Mouse (Mus musculus) heart, adult 8-10 months (tissue): ENCODE results near the gene Rps29. TPM values are rescaled to one million over a fixed set of nuclear protein-coding genes. Genes with fewer than 3 reads are reported as not detected.
"Not testable (repeated sequence)": the region's sequence is repeated elsewhere in the genome, so short reads cannot be mapped to it uniquely, and the experiment has no call there.

Experiments used
- DNase-seq: peaks from one replicate; pipeline ENCODE4 v3.0.0; 2022; ENCODE audit warnings: low spot score
- total RNA-seq, 4 experiments: library from RNA; stranded (reverse); gene quantifications; 2 replicates each; pipeline ENCODE4 v1.2.4; 2022

Rps29 gene
- total RNA-seq, 4 experiments from 2014 or later, result 1,252 to 1,700 (median 1,462) TPM

GRCm38 (mm10) chr12:69179371-69179770, 20.4 kb upstream of the Rps29 start:
- no peak for DNase-seq

GRCm38 (mm10) chr12:69177526-69177925, 18.5 kb upstream of the Rps29 start:
- no peak for DNase-seq

GRCm38 (mm10) chr12:69175975-69176374, 17.0 kb upstream of the Rps29 start:
- DNase-seq, result no peak

- no peak for DNase-seq
Observed at GRCm38 (mm10) chr12:69171307-69171706, 12.3 kb upstream of the Rps29 start.

GRCm38 (mm10) chr12:69168461-69169106, 9.6 kb upstream of the Rps29 start, which contains the start of gene Lrr1:
Lrr1 (plus strand) TSS chr12:69168814.
- peak; percentile 78 for DNase-seq

- no peak for DNase-seq
Observed at GRCm38 (mm10) chr12:69167656-69168460, 8.9 kb upstream of the Rps29 start.

GRCm38 (mm10) chr12:69166861-69167581, 8.0 kb upstream of the Rps29 start:
- DNase-seq, result not testable (repeated sequence)

GRCm38 (mm10) chr12:69164904-69165303, 5.9 kb upstream of the Rps29 start:
- DNase-seq, result no peak

- DNase-seq, result not testable (repeated sequence)
Observed at GRCm38 (mm10) chr12:69163586-69163985, 4.6 kb upstream of the Rps29 start.

GRCm38 (mm10) chr12:69160677-69161076, 1.7 kb upstream of the Rps29 start:
- not testable (repeated sequence) for DNase-seq

- DNase-seq, result peak; percentile 62
Observed at GRCm38 (mm10) chr12:69159578-69159940, 573 bp upstream of the Rps29 start.

GRCm38 (mm10) chr12:69158366-69158764, 621 bp downstream of the Rps29 start:
- DNase-seq, result no peak

GRCm38 (mm10) chr12:69157107-69157506, 1.9 kb downstream of the Rps29 start:
- no peak for DNase-seq

- no peak for DNase-seq
Observed at GRCm38 (mm10) chr12:69156436-69156835, 2.5 kb downstream of the Rps29 start.

- no peak for DNase-seq
Observed at GRCm38 (mm10) chr12:69155923-69156322, 3.1 kb downstream of the Rps29 start.

GRCm38 (mm10) chr12:69150049-69150448, 8.9 kb downstream of the Rps29 start:
- no peak for DNase-seq

GRCm38 (mm10) chr12:69147166-69147735, 11.7 kb downstream of the Rps29 start:
- peak; percentile 37 for DNase-seq

- no peak for DNase-seq
Observed at GRCm38 (mm10) chr12:69143460-69143859, 15.5 kb downstream of the Rps29 start.

- no peak for DNase-seq
Observed at GRCm38 (mm10) chr12:69139841-69140240, 19.1 kb downstream of the Rps29 start.

GRCm38 (mm10) chr12:69139201-69139600, 19.8 kb downstream of the Rps29 start:
- DNase-seq, result no peak

- DNase-seq, result no peak
Observed at GRCm38 (mm10) chr12:69131981-69132380, 27.0 kb downstream of the Rps29 start.

GRCm38 (mm10) chr12:69131267-69131666, 27.7 kb downstream of the Rps29 start:
- DNase-seq, result no peak
